Mouse (Mus musculus) C2C12 (cell line): Measurements from ENCODE around the gene 2010111I01Rik.

Experiments
- CTCF ChIP-seq: IDR thresholded peaks from one replicate; pipeline ENCODE4 v1.5.1; 2011; ENCODE audit not compliant: control insufficient read depth, insufficient read depth, insufficient read length
- MAX ChIP-seq: IDR thresholded peaks from one replicate; pipeline ENCODE4 v1.6.1; 2011; ENCODE audit warnings: mild to moderate bottlenecking, control low read depth
- MYOD1 ChIP-seq: IDR thresholded peaks from one replicate; pipeline ENCODE4 v1.6.1; 2011; ENCODE audit warnings: low read depth; ENCODE audit not compliant: control insufficient read depth, insufficient read length
- MYOG ChIP-seq: IDR thresholded peaks from one replicate; pipeline ENCODE4 v1.6.1; 2011; ENCODE audit not compliant: control insufficient read depth, insufficient read length; ENCODE audit errors: extremely low read depth
- USF1 ChIP-seq: IDR thresholded peaks from one replicate; pipeline ENCODE4 v1.6.1; 2011; ENCODE audit warnings: low read depth, mild to moderate bottlenecking, control low read depth, moderate library complexity

DNA sequence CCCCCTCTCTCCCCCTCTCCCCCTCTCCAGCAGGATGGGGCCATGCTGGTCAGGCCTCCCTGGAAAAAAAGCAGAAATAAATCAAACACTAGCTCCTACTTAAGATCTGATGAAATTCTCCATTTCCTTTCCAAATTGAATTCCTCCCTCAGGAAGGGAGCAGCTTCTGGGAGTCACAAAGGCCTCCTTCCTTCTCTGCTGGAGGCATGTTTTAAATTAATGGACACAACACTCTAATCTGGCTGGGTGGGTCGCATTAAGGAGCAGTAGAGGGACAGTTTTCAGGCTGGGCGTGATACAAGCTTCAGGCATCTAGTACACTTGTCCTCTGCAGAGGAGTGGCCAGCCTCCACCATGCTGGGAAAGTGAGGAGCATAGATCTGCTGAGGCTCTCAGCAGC is 188.7 kb downstream of the 2010111I01Rik start:
- TF ChIP-seq CTCF: no peak
- TF ChIP-seq USF1: no peak
- TF ChIP-seq MAX: no peak
- no peak for TF ChIP-seq MYOD1
- no peak for TF ChIP-seq MYOG
